27 mouse cellular contexts compared by ENCODE assay signal in the genomic region with DNA sequence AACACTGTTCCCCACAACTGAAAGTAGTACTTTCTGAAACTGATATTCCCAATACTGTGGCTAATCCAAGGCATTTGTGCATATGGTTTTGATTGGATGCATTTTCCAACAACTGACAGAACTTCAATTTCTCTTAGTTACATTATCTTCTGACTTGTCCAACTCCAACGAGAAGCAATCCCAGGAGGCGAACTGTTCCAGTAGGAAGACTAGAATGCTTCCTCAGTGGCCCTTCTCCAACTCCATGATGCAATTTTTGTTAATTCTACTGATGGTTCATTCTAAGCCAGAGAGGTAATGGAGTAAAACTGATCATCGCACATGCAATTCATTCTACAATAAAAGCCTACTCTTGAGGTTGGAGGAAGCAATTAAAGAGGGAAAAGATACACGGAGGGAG. TPM values are rescaled to one million over a fixed set of nuclear protein-coding genes. Genes with fewer than 3 reads are reported as not detected.
DNase-seq lines count a peak whose midpoint lies in the region; ATAC-seq and TF ChIP-seq lines count a peak whose summit lies in the region.
"Had no signal": no experiment of that assay in that cellular context is flagged by ENCODE, and none has a peak within 500 bp of the region (broad histone marks: within the 10 kb centered on the region; RNA-seq: fewer than 3 reads in every experiment).

No protein-coding gene starts in this region.

- no peak for ATAC-seq in embryonic facial prominence, embryonic 14.5 days (ENCODE audit: low read depth)
- ATAC-seq: forebrain, embryonic 13.5 days; forebrain, embryonic 16.5 days; hindbrain, postnatal 0 days; inflammation-experienced regulatory T-cells, adult 6 months; intestine, embryonic 16.5 days; Patski had no signal

- H3K27me3 ChIP-seq in embryonic facial prominence, embryonic 14.5 days (replicated peaks; ENCODE audit: control insufficient read depth, insufficient read depth, low read length) = no peaks in the 10 kb centered on the region
- no peaks in the 10 kb centered on the region for H3K27me3 ChIP-seq in thymus, adult 2 months (ENCODE audit: control insufficient read depth, insufficient read depth, low read length)
- H3K27me3 ChIP-seq: embryonic facial prominence, embryonic 13.5 days; forebrain, embryonic 13.5 days had no signal

- H3K4me1 ChIP-seq in embryonic facial prominence, embryonic 14.5 days (ENCODE audit: control insufficient read depth, insufficient read depth, low read length) = 0 out of 2 replicates have a peak, but pooled peaks cover 3% of the 10 kb centered on the region
- H3K4me1 ChIP-seq in thymus, adult 2 months (replicated peaks; ENCODE audit: control insufficient read depth, insufficient read depth, low read length) = no peaks in the 10 kb centered on the region
- H3K4me1 ChIP-seq: forebrain, embryonic 10.5 days; forebrain, embryonic 13.5 days had no signal

- no peak for TF ChIP-seq POLR2A in thymus, adult 2 months (IDR thresholded peaks at IDR 0.05; ENCODE audit: control insufficient read depth, extremely low read depth, insufficient read depth, low read length, poor library complexity)

- no peak overlapping the region for H3K9ac ChIP-seq in embryonic facial prominence, embryonic 14.5 days (ENCODE audit: low read depth, low read length)
- H3K9ac ChIP-seq: embryonic facial prominence, embryonic 13.5 days; forebrain, embryonic 13.5 days; hindbrain, embryonic 14.5 days had no signal

- peaks cover 9% of the 10 kb centered on the region for H3K36me3 ChIP-seq in embryonic facial prominence, embryonic 14.5 days (ENCODE audit: control insufficient read depth, insufficient read depth, low read length)
- no peaks in the 10 kb centered on the region; the same call in 1 of the 2 replicates for H3K36me3 ChIP-seq in thymus, adult 2 months (ENCODE audit: control insufficient read depth, insufficient read depth, low read length)
- H3K36me3 ChIP-seq: embryonic facial prominence, embryonic 13.5 days had no signal

- no peaks in the 10 kb centered on the region for H3K9me3 ChIP-seq in embryonic facial prominence, embryonic 14.5 days (ENCODE audit: control insufficient read depth, low read length)
- H3K9me3 ChIP-seq: embryonic facial prominence, embryonic 13.5 days; forebrain, embryonic 10.5 days; forebrain, embryonic 13.5 days had no signal

- no peak overlapping the region; the same call in 1 of the 2 replicates for H3K27ac ChIP-seq in embryonic facial prominence, embryonic 14.5 days (replicated peaks; ENCODE audit: low read depth, low read length)
- H3K27ac ChIP-seq in thymus, adult 2 months (ENCODE audit: control insufficient read depth, insufficient read depth, low read length) = no peak overlapping the region
- H3K27ac ChIP-seq: embryonic facial prominence, embryonic 13.5 days; forebrain, embryonic 10.5 days; forebrain, embryonic 13.5 days; gastrocnemius, adult 2 months; hindbrain, embryonic 14.5 days; hindbrain, postnatal 0 days had no signal

- intact Hi-C loops in heart, postnatal 25 days (cut with DNase I) = no loop called here

- no peak for TF ChIP-seq CTCF in thymus, adult 2 months (IDR thresholded peaks at IDR 0.05; ENCODE audit: borderline replicate concordance, control insufficient read depth, extremely low read depth, insufficient read depth, low read length, poor library complexity)

- DNase-seq in heart, adult 11 months = peak; percentile 58
- DNase-seq in heart, postnatal 25 days (ENCODE audit: low spot score) = no peak
- DNase-seq in NIH3T3 (ENCODE audit: low read depth) = peak; percentile 17
- DNase-seq in embryonic facial prominence, embryonic 14.5 days (ENCODE audit: low spot score) = peak; percentile 56
- DNase-seq in thymus, adult 2 months = no peak
- DNase-seq in cerebellum, postnatal 14 days = no peak
- DNase-seq: adrenal gland, adult 2 months; adrenal gland, postnatal 14 days; cerebellum, adult 11 months; cerebellum, adult 2 months; cerebellum, adult 9-11 months; cerebellum, postnatal 36 days; embryo, embryonic 11 days; gastrocnemius, adult 2 months; gastrocnemius, postnatal 25 days; heart, postnatal 4 days; kidney, adult 18-20 months had no signal

- H3K4me3 ChIP-seq in embryonic facial prominence, embryonic 14.5 days (ENCODE audit: low read depth, low read length) = no peak overlapping the region
- no peak overlapping the region for H3K4me3 ChIP-seq in thymus, adult 2 months (ENCODE audit: control insufficient read depth, insufficient read depth, low read length)
- H3K4me3 ChIP-seq: embryonic facial prominence, embryonic 13.5 days; forebrain, embryonic 10.5 days; forebrain, embryonic 13.5 days; gastrocnemius, adult 2 months had no signal

- H3K4me2 ChIP-seq in embryonic facial prominence, embryonic 14.5 days (ENCODE audit: low read depth, low read length) = no peak overlapping the region
- H3K4me2 ChIP-seq: embryonic facial prominence, embryonic 13.5 days; forebrain, embryonic 13.5 days; heart, embryonic 11.5 days; hindbrain, embryonic 14.5 days had no signal

- 62% methylated on average over 4 of the region's 4 CpGs for WGBS in embryonic facial prominence, embryonic 14.5 days
- 96% methylated on average over 4 of the region's 4 CpGs for WGBS in thymus, adult 2 months

RNA-seq across cellular contexts. Expression of a gene that starts 7.5 kb away (rescaled TPM):
- total RNA-seq in heart, postnatal 25 days (2021) = 10 to 100 TPM; 20.9 to 21.7 TPM
- 36.0 and 38.0 TPM in 2 replicates for polyA plus RNA-seq in embryonic facial prominence, embryonic 14.5 days (2014; fragmentation: Nextera tagmentation; extraction: Ambion mirVana)
- polyA plus RNA-seq in thymus, adult 2 months (2012; rRNA removed) = 6.2 and 7.3 TPM in 2 replicates

Comparison
In these comparisons a context has a peak if more than half of its experiments do, and no peak if none do; other contexts are left out.
1. DNase-seq: peak in heart, adult 11 months (single experiment), NIH3T3 (single experiment) and embryonic facial prominence, embryonic 14.5 days (single experiment); none in heart, postnatal 25 days (single experiment), thymus, adult 2 months (single experiment) and cerebellum, postnatal 14 days (0 of 2).